Mouse (Mus musculus): ENCODE results near the gene Gpr63. TPM values are rescaled to one million over a fixed set of nuclear protein-coding genes. Genes with fewer than 3 reads are reported as not detected.
"Not testable (repeated sequence)": the region's sequence is repeated elsewhere in the genome, so short reads cannot be mapped to it uniquely, and the experiment has no call there.

Gene Gpr63
- total RNA-seq, 2 experiments from 2014 or later = 1.8 to 2.2 TPM

DNA sequence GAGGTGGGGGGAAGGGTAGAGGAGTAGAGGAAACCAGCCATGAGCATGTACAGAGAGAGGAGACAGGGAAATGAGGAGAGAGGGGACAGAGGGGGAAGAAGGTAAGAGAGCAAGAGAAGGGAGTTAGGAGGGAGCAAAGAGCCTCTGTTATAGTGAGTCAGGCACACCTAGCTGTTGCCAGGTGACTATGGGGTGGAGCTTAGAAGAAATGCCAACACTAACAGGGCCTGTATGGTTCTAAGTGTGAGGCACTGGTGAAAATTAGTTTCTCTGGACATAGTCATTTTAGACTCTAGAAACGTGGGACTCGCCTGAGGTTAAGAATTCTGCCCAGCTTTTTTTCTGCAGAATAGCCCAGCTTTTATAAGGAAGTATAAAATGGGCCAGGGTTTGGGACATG, 71.1 kb downstream of the Gpr63 start:
- intact Hi-C loops (cut with DNase I) = no loop called here
- DNase-seq = no peak

DNA sequence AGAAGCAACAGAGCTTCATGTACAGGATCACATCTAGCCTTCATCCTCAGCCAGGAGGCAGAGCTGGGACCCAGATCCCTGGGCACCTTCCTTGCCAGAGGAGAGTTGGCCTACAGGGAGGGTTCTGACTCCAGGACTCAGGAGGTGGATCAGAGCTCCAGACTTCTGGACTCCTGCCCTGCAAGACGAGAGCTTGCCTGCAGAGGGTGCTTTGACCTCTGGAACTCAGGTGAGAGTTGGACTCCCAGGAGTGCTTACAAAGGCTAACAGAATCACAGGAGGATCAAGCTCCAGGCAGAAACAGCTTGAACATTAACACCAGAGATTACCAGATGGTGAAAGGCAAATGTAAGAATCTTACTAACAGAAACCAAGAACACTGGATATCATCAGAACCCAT, 89.3 kb downstream of the Gpr63 start:
- DNase-seq; intact Hi-C loops (cut with DNase I): not testable (repeated sequence)

Other genes with a start within 250 kb of the Gpr63 start
- gene Klhl32, start 115.3 kb upstream of the Gpr63 start, total RNA-seq (2021) = under 1 TPM; 0.88 TPM
- gene Ndufaf4, start 68.3 kb upstream of the Gpr63 start, total RNA-seq (2021) = 10 to 100 TPM; 63.7 to 64.0 TPM